Mouse (Mus musculus) urinary bladder, adult 2 months (tissue): ENCODE measurements around the gene Fam122a. TPM values are rescaled to one million over a fixed set of nuclear protein-coding genes. Genes with fewer than 3 reads are reported as not detected.

ENCODE experiments used
- DNase-seq: peaks from one replicate; pipeline ENCODE4 v3.0.0; 2022; ENCODE audit warnings: low spot score
- polyA plus RNA-seq: library from polyadenylated mRNA; depleted of rRNA; stranded (reverse); fragments of >200 nt; gene quantifications from 2 replicates; pipeline ENCODE4 v1.2.3, GENCODE M21; 2012; rRNA removed

The Fam122a gene
- 22.2 and 24.0 TPM in 2 replicates for polyA plus RNA-seq

GRCm38 (mm10) chr19:24476929-24477882, at the start of gene Fam122a:
Gene Fam122a (minus strand): TSS chr19:24477356.
- DNase-seq, result peak; percentile 92

- no peak for DNase-seq
Observed at GRCm38 (mm10) chr19:24523476-24524313, 46.5 kb upstream of the Fam122a start.

GRCm38 (mm10) chr19:24521997-24522396, 44.8 kb upstream of the Fam122a start:
- no peak for DNase-seq

GRCm38 (mm10) chr19:24521146-24521545, 44.0 kb upstream of the Fam122a start:
- DNase-seq, result no peak

GRCm38 (mm10) chr19:24519732-24520409, 42.7 kb upstream of the Fam122a start:
- DNase-seq, result no peak

GRCm38 (mm10) chr19:24518384-24518783, 41.2 kb upstream of the Fam122a start:
- DNase-seq, result no peak

- DNase-seq, result no peak
Observed at GRCm38 (mm10) chr19:24517057-24517456, 39.9 kb upstream of the Fam122a start.

GRCm38 (mm10) chr19:24515941-24516340, 38.8 kb upstream of the Fam122a start:
- DNase-seq, result no peak

GRCm38 (mm10) chr19:24514661-24515642, 37.8 kb upstream of the Fam122a start:
- DNase-seq, result no peak

GRCm38 (mm10) chr19:24513105-24513843, 36.1 kb upstream of the Fam122a start:
- DNase-seq, result no peak

- DNase-seq, result no peak
Observed at GRCm38 (mm10) chr19:24511939-24512338, 34.8 kb upstream of the Fam122a start.

- DNase-seq, result no peak
Observed at GRCm38 (mm10) chr19:24509391-24509790, 32.2 kb upstream of the Fam122a start.

GRCm38 (mm10) chr19:24508087-24508767, 31.1 kb upstream of the Fam122a start:
- no peak for DNase-seq

GRCm38 (mm10) chr19:24502736-24503421, 25.7 kb upstream of the Fam122a start:
- DNase-seq, result no peak

GRCm38 (mm10) chr19:24501525-24501924, 24.4 kb upstream of the Fam122a start:
- DNase-seq, result no peak

GRCm38 (mm10) chr19:24500431-24500830, 23.3 kb upstream of the Fam122a start:
- no peak for DNase-seq

- DNase-seq, result no peak
Observed at GRCm38 (mm10) chr19:24499291-24499690, 22.1 kb upstream of the Fam122a start.

- DNase-seq, result no peak
Observed at GRCm38 (mm10) chr19:24493887-24494286, 16.7 kb upstream of the Fam122a start.

GRCm38 (mm10) chr19:24491824-24492223, 14.7 kb upstream of the Fam122a start:
- no peak for DNase-seq
